Mouse (Mus musculus) cerebellum, postnatal 36 days (tissue): ENCODE results near the gene Aff3.
A peak's percentile ranks its signal among the peaks of the same experiment; 100 is the strongest.

Experiments used
- DNase-seq, 2 experiments: peaks; one replicate each; pipeline ENCODE4 v3.0.0; 2021 to 2022; ENCODE audit warnings: mixed read lengths in 2 of 2

Gene Aff3

GRCm38 (mm10) chr1:38217098-38217497 lies 447.7 kb downstream of the Aff3 start:
- no peak for DNase-seq

- no peak for DNase-seq
Observed at GRCm38 (mm10) chr1:38213377-38213776, 451.4 kb downstream of the Aff3 start.

- DNase-seq, result no peak
Observed at GRCm38 (mm10) chr1:38212386-38212785, 452.4 kb downstream of the Aff3 start.

GRCm38 (mm10) chr1:38202475-38203183 lies 462.1 kb downstream of the Aff3 start:
- DNase-seq, result no peak

DNA sequence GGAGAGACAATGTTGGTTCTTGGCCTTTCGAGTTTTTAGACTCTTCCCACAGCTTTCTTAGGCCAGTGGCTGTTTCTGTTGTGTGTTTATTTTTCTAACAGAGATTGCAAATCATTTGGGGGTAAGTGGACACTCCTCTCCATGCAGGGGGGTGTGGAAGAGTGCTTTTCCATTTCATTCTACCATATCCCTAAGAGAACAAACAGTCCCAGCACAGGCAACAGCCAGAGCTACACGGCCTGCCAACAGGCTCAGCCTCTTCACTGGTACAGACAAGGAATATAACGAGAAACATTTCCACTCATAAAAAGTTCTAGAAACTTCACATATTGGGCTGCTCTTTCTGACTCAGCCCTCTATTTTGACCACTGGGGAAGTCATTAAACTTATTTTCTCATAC lies 463.0 kb downstream of the Aff3 start:
- DNase-seq, result no peak

GRCm38 (mm10) chr1:38199669-38200635 lies 464.8 kb downstream of the Aff3 start:
- DNase-seq, result peak; percentile 81 to 82

DNA sequence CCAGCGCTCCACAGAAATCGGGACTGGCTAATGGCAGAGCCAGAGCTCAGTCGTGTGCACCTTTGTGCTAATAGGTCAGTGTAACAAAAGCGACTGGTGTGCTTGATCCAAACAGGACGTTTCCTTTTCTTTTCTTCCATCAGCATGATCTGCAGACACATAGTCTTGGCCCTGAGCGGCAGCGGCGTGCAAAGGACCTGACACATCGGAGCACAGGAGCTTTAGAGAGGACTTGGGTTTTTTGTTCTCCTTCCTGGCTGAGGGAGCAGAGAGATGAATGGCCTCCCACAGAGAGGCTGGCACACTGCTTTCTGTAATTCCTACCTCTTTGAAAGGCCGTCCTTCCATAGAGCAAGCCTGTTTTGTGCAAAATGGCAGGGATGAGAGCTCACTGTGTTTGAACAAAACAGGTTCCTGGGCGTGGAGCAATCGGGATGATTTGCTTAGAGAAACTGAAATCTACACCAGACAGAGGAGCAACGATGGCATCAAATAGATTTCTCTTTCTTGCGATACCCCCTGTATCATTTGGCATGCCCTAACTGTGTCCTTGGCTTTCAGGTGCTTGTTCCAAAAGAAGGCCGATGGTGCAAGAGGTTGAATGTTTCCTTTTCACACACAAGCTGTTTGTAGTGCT lies 466.2 kb downstream of the Aff3 start:
- DNase-seq, result peak; percentile 51 to 57

DNA sequence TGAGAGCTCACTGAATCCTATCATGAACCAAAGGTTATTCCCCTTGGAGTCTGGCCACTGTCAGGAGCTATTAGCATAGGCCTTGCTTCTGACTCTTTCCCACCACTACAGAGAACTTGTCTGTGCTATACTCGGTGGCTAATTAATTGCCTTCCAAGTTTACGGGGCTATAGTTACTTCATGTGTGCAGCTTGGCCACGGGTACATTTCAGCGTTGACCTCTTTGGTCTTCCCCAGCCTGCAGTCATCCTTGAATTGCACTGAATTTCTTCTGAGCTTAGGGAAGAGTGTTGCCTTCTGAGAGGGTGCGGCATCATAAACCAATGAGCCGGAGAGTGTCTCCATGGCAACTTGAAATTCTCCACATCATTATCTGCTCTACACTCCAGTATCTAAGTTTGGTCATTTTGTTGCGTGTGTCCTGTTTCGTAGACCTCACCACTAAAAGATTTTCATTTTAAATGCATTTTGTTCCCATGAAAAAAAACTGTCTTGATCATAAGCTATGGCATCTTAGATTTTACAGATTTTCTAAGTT lies 467.5 kb downstream of the Aff3 start:
- no peak for DNase-seq

GRCm38 (mm10) chr1:38195721-38196120 lies 469.0 kb downstream of the Aff3 start:
- DNase-seq, result no peak

DNA sequence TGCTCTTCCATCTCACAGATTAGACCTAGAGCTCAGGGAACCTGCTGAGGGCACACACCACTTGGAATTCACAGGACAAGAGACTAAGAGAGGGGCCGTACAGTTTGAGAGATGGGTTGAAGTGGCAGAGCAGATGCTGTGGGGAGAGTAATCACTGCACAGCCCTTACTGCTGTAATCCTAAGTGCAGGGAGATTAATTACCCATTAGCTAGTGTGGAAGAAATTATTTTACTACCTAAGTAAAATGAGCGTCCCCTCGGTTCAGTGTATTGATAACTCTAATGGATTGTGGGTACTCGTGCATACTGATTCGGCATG lies 478.6 kb downstream of the Aff3 start:
- no peak for DNase-seq

DNA sequence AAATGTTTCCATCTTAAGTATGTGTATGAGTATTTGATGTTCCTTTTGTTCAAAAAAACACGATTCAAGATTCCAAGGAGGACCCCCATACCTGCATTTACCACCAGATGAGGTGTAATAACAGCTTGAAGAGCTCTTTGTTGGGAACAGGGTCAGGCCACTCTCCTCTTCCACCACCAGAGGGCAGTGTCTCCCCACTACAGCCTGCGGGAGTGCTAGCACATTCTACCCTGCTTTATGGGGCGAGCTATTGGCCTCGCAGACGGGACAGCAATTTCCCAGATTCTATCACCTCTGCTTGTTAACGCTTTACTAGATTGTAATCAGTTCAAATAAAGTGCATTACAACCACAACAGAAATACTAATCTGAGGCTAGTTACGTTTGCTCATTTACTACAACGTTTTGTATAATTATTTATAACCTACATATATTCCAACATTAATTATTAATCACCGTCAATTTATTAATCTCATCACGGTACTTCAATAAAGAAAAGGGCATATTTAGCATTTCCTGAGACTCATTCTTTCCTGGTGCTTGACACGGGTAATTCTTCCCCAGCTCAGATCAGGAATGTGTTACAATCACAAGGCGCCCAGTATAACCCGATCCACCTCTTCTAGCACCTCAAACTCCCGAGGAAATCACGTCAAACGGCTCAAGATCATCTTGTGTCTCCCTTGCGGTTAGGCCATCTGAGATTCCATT lies 479.1 kb downstream of the Aff3 start:
- peak; percentile 83 to 85 for DNase-seq

DNA sequence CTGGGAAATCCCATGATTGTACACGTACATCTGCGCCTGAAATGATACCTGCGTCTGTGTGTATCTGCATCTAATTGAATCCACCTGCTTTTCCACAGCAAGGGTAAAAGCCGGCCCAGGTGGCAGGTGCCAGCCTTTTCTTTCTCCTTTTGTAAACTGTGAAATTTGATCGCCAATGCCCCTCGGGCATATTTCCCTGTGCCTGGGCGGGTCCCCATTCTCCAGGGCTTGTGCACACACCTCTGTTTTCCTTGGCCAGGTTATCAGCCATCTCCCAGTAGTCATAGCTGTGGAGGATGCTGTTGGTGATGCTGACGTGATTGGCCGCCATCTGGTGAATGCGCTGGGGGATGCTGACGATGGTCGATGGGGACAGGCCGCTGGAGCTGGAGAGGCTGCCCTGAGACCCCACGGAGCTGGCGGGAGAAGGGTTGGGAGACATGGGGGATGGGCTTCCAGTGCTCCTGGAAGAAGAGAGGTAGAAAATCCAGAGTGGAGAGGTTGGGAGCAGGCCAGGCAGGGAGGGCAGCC lies 483.7 kb downstream of the Aff3 start:
- no peak for DNase-seq

DNA sequence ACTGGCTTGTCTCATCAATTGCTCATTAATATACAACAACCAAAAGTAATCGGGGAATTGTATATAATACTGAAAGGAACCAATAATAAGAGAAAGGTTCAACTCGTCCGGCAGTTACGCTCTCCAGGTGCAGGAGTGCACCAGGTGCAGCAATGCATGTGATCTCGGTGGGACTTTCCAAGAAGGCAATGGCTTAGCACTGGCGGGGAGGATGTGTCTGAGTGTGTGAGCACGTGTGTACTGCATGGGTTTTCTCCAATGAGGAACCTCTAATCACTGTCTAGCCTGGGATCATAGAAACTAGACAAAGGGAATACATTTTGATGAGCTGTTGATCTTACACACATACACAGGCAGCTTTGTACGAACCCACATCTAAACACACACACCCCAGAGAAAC lies 485.8 kb downstream of the Aff3 start:
- no peak for DNase-seq

DNA sequence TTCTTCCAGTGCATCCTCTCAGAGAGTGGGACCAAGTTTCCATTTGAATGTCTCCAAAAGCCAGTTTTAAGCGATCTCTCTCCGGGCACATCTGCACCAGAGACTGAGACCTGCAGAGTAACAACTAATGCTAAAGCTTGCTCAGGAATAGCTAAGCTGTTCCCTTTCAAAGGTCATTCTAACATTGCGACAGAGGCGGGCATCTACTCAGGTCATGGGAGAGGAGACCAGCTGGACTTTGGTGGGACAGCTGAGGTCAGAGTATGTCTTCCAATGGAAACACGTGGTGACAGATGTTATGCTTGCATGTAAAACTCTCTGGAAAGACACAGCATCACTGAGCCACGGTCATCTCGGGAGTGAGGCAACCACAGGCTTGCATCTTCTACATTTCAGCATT lies 488.7 kb downstream of the Aff3 start:
- DNase-seq, result no peak

- no peak for DNase-seq
Observed at GRCm38 (mm10) chr1:38171874-38172273, 492.9 kb downstream of the Aff3 start.

DNA sequence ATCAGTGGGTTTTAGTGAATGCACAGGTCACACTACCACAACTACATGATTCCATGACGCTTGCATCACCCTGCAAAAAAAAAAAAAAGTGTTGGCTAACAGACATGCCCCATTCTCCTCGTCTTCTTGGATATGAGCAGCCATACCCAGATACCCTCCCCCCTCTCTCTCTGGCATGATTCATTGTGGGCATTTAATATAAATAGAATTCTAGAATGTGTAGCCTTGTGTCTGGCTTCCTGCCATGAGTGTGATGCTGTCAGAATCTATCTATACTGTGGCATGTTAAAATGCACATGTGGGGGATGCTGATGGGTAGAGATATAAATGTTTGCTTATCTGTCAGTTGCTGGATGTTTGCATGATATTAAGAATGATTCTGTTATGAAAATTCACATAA lies 499.1 kb downstream of the Aff3 start:
- no peak for DNase-seq

- no peak for DNase-seq
Observed at GRCm38 (mm10) chr1:38150086-38150485, 514.7 kb downstream of the Aff3 start.

GRCm38 (mm10) chr1:38146008-38146407 lies 518.7 kb downstream of the Aff3 start:
- no peak for DNase-seq

DNA sequence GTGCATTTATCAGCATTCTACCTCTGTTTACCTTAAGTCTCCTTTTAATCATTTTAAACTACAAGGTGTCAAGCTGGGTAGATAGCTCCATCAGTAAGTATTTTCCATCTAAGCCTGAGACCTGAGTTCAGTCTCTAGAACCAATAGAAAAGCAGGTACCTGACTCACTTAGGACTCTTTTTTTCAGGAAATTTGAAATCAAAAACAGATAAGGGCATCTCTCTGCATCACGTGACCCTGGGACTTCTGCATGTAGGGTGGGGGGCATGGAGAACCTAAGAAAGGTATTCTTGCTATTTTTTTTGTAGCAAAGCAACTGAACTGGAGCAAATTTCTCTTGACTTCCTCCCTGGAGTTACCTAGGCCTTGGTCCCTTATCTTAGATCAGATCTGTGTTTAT lies 523.4 kb downstream of the Aff3 start:
- DNase-seq, result no peak

DNA sequence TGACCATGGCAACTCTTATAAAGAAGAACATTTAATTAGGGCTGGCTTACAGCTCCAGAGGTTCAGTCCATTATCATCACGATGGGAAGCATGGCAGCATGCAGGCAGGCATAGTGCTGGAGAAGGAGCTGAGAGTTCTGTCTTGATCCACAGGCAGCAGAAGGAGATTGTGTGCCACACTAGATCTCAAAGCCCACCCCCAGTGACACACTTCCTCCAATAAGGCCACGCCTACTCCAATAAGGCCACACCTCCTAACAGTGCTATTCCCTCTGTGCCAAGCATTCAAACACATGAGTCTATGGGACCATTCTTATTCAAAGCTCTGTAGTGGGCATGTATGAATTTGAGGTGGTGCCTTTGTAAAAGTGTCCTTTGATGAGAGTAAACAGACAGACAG lies 523.8 kb downstream of the Aff3 start:
- DNase-seq, result no peak

- DNase-seq, result no peak
Observed at GRCm38 (mm10) chr1:38139396-38139795, 525.4 kb downstream of the Aff3 start.

DNA sequence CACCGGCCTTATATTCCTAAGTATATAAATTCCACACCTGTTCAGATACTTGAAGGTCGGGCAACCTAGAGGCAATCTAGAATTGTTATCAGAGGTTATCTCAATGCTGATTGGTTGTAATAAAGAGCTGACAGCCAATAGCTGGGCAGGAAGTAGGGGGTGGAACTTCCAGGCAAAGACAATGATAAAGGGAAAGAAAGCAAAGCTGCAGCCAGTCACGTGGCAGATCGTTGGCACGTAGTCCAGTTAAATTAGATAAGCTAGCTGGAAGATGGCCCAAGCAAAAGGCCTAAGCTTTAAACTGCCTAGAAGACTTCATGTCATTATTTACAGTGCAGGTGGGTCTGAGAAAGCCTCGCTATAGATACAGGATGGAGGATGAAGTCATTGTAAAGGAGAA lies 531.8 kb downstream of the Aff3 start:
- no peak for DNase-seq
